Mouse (Mus musculus) thymus, adult 18-20 months (tissue): ENCODE measurements around the gene Map3k9.

Experiments
- DNase-seq, 2 experiments: peaks; one replicate each; pipeline ENCODE4 v3.0.0; 2022; ENCODE audit warnings: mixed read lengths in 2 of 2

Map3k9 gene

DNA sequence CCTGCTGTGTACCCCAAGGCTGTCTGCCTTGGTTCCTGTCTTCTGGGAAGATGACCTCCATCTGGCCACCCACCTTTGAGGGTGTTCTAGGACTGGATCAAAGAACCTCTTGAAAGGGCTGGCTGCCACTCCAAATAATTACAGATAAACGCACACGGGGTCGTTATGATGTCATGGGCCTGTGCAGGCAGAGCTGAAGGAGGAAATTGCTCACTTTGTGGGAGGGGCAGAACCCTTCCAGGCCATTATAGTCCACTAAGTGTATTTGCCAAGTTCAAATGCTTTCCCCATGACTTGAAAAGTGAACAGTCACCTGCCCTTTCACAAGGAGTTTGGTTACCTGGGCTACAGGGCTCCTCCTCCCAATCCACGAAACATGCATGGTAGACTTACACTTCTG, 83.0 kb downstream of the Map3k9 start:
- DNase-seq: no peak

- no peak for DNase-seq
Measured at GRCm38 (mm10) chr12:81691177-81691730, 89.7 kb downstream of the Map3k9 start.

DNA sequence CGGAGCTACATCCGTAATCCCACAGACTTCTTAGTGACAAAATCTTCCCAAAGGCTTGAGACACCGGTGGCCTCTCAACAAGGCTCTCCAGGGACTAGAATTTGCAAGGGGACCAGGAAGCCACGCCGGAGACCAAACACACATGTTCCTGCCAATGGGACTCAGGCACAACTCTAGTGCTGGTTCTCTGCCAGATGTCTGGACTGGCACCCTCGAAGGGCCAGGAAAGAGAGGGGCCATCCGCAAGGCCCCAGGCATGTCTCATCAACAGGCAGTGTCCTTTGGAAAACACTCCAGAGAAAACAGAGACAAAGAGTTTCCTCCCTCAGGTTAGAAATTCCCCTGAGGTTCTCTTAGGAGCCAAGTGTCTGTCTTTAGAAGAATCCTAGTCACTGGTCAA, 90.2 kb downstream of the Map3k9 start:
- no peak for DNase-seq

- DNase-seq: no peak
Measured at GRCm38 (mm10) chr12:81690111-81690510, 90.9 kb downstream of the Map3k9 start.

GRCm38 (mm10) chr12:81689505-81690056, 91.4 kb downstream of the Map3k9 start:
- no peak for DNase-seq

GRCm38 (mm10) chr12:81688537-81688936, 92.4 kb downstream of the Map3k9 start:
- DNase-seq: no peak

- no peak for DNase-seq
Measured at GRCm38 (mm10) chr12:81687873-81688272, 93.1 kb downstream of the Map3k9 start.

- no peak for DNase-seq
Measured at GRCm38 (mm10) chr12:81686406-81687117, 94.4 kb downstream of the Map3k9 start.

DNA sequence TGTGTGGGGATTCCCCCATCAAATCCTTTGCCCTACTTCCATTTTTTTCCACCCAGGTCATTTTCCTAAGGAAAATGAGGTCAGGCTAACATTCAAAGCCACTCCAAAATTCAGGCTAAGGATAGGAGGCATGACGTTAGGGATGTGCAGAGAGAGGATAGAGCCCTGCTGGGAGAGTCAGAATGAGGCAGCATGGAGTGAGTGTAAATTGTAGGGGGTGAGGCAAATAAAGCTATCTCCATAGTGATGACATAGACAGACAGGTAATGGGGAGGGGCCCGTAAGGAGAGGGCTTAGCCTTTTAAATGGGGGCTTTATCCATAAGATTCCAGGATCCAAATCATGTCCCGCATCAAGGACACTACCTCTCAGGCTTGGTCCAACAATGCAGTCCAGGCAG, 95.0 kb downstream of the Map3k9 start:
- no peak for DNase-seq

DNA sequence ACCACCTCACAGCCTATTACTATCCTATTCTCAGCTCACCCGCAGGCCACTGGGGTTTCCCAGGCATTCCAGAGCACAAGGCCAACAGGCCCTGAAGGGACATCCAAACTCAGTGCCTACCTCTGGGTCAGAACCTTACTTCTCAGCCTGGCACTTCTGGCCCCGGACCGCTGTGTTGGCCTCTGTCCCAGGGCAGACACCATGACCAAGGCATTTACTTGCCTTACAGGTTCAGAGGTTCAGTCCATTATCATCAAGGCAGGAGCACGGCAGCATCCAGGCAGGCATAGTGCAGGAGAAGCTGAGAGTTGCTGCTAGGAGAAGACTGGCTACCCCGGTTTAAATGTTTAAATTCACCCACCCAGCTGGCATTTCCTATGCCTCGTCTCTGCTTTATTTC, 96.9 kb downstream of the Map3k9 start:
- no peak for DNase-seq

GRCm38 (mm10) chr12:81683395-81683794, 97.6 kb downstream of the Map3k9 start:
- DNase-seq: no peak

DNA sequence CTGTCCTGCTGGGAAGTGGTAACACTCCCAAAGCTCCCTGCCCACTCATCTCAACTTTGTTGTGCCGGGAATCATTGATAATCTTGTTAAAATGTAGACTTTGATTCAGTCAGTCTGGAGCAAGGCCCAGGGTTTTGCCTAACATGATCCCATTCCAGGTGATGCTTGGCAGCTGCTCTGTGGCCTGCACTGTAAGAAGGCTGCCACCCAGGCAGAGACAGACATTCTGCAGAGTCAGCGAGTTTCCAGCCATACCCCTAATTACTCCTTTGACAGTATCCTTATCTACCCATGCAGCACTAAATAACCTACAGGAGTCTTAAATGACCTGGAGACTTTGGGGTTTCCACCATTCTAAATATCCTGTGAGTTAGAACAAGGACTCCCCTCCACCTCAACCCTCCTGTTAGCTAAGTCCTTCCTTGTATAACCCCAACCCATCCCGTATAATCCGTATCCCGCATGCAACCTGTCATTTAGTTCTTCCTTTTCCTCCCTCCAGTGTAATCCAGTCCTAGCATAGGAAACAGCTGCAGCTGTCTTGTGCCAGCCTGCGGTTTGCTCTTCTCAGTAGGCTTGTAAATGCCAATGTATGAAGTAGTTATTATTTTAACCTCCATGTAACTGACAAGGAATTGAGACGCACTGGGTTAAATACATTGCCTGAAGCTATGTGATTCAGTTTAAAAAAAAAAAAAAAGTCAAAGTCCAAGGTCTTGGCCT, 101.0 kb downstream of the Map3k9 start:
- DNase-seq: no peak

- DNase-seq: no peak
Measured at GRCm38 (mm10) chr12:81675557-81675956, 105.4 kb downstream of the Map3k9 start.
